Mouse (Mus musculus): ENCODE measurements around the gene Glycam1. TPM values are rescaled to one million over a fixed set of nuclear protein-coding genes. Genes with fewer than 3 reads are reported as not detected.
A peak's percentile ranks its signal among the peaks of the same experiment; 100 is the strongest.
"Not testable (repeated sequence)": the region's sequence is repeated elsewhere in the genome, so short reads cannot be mapped to it uniquely, and the experiment has no call there.

Glycam1 gene
- not detected for total RNA-seq (2022)

DNA sequence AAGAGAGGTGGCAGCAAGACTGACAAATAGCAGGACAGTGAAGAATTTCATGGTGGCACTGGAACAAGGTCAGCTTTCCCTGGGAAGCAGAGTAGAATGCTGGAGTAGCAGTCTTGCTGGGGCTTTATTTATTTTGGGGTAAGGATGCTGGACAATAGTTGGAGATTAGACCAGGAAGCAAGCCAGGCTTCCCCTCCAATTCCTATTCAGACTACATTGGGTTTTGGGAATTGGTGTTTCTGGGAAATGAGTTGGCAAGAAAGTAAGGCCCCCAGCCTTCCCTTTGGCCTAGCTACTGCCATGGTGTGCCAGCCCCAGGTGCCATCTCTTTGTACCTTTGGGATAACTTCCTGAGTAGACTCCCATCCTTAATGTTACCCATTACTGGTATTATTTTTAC is at the start of gene Glycam1:
Gene Glycam1, minus strand, starts transcription at position 101 of the 400 bp plus-strand sequence.
- no peak for DNase-seq (ENCODE audit: low spot score in 2 of 2)

GRCm38 (mm10) chr15:103604481-103604880 is 39.6 kb upstream of the Glycam1 start:
- no peak for DNase-seq (ENCODE audit: low spot score in 2 of 2)

- DNase-seq (ENCODE audit: low spot score in 2 of 2): no peak
Measured at GRCm38 (mm10) chr15:103590779-103591178, 25.9 kb upstream of the Glycam1 start.

GRCm38 (mm10) chr15:103587752-103588151 is 22.9 kb upstream of the Glycam1 start:
- not testable (repeated sequence) for DNase-seq (ENCODE audit: low spot score in 2 of 2)

GRCm38 (mm10) chr15:103585876-103586275 is 21.0 kb upstream of the Glycam1 start:
- DNase-seq (ENCODE audit: low spot score in 2 of 2): no peak

- DNase-seq (ENCODE audit: low spot score in 2 of 2): no peak
Measured at GRCm38 (mm10) chr15:103552096-103552690, 12.7 kb downstream of the Glycam1 start.

- DNase-seq (ENCODE audit: low spot score in 2 of 2): no peak
Measured at GRCm38 (mm10) chr15:103551053-103551452, 13.8 kb downstream of the Glycam1 start.

- no peak for DNase-seq (ENCODE audit: low spot score in 2 of 2)
Measured at GRCm38 (mm10) chr15:103549475-103549874, 15.4 kb downstream of the Glycam1 start.

GRCm38 (mm10) chr15:103547983-103548382 is 16.9 kb downstream of the Glycam1 start:
- DNase-seq (ENCODE audit: low spot score in 2 of 2): no peak

- DNase-seq (ENCODE audit: low spot score in 2 of 2): no peak
Measured at GRCm38 (mm10) chr15:103542526-103542925, 22.4 kb downstream of the Glycam1 start.

DNA sequence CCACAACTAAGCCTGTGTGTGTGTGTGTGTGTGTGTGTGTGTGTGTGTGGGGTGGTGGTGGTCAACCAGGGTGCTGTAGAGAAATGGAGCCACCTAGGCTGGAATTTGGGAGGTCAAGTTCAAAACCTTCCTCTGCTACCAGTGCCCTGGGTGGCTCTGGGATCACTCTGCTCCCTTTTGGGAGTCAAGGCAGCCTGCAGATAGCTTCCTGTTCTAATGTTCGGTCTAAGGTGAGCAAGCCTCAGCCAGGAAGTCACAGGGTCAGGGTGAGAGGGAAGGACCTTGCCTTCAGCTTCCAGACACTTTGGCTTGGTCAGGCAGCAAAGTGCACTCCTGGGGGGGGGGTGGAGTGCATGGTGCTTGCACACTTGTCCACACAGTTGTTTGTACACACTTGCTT is 24.2 kb downstream of the Glycam1 start:
- DNase-seq (ENCODE audit: low spot score in 2 of 2): no peak

DNA sequence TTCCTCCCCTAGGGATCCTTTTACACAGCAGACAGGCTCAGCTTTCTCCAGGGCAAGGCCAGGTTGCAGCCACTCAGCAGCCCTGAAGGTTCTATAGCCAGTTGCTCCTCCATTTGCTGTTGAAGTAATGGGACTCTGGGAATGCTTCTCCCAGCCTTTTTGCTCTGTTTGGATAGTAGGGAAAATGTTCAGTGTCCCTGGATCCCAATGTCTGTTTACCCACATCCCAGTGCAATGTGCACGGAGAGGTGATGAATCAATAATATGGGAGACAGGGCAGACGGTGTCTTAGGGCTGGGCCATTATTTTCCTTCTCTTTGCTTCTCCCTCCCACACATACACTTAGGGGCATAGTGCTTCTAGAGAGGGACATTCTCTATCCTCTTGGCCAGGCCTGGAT is 25.6 kb downstream of the Glycam1 start:
- DNase-seq (ENCODE audit: low spot score in 2 of 2): no peak

DNA sequence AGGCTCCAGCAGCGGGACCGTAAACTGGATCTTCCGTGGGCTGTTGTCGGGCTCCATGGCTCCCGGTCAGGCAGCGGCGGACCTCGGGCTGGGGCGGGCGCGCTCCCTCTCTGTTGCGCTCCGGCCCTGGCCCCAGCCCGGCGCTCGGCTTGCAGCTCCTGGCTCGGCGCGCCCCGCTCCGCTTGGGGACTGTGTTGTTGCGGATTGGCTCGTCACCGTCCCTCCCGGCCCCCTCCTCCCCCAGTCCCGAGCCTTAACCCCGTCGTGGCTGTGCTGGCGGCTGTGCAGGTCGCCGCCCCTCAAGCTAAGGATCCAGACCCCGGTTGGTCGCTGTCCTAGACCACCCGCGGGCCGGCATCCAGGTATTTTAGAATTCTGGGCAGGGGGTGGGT is 27.1 kb downstream of the Glycam1 start, which contains the start of gene Ppp1r1a:
Gene Ppp1r1a, minus strand, starts transcription at position 182 of the 392 bp plus-strand sequence.
- DNase-seq (ENCODE audit: low spot score in 2 of 2): peak; percentile 25 to 54

DNA sequence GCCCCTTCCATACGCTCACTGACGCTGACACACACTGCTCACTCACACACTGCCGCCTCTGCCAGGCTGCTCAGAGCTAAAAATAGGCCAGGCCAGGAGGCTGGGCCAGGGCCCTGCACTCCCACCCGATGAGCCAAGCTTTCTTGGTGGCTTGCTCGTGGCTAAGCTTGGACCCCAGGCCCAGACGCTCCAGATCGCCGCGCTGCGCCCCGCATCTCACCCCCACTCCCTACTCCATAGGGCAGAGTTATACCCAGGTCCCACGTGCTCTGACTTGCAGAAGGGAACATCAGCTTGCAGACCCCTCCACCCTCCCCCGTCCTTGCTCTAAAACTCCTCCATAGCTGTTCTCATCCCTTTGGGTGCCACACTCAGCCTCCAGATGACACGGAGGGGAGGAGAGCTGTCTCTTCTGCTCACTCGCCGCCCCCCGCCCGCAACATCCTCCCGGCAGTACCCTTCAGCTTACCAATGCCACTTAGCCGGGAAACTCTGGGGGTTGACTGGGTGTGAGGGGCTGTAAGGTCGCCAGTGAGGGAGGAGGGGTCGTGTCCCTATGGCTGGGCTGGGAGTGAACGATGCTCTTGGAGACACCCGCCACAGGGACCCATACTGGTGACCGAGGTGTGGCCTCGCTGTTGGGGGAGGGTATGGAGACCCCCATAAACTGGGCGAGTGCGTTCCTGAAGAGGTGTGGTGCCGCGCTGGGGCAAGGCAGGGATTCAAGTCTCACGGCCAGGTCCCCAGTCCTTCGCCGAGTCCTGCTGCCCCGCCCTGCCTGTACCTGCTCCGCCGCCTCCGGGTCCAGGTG is 27.7 kb downstream of the Glycam1 start:
- DNase-seq (ENCODE audit: low spot score in 2 of 2): peak; percentile 24 to 45

- DNase-seq (ENCODE audit: low spot score in 2 of 2): no peak
Measured at GRCm38 (mm10) chr15:103536456-103536855, 28.4 kb downstream of the Glycam1 start.

GRCm38 (mm10) chr15:103535786-103536185 is 29.1 kb downstream of the Glycam1 start:
- no peak for DNase-seq (ENCODE audit: low spot score in 2 of 2)

- no peak for DNase-seq (ENCODE audit: low spot score in 2 of 2)
Measured at GRCm38 (mm10) chr15:103535030-103535429, 29.9 kb downstream of the Glycam1 start.

GRCm38 (mm10) chr15:103534054-103534620 is 30.7 kb downstream of the Glycam1 start:
- DNase-seq (ENCODE audit: low spot score in 2 of 2): no peak

DNA sequence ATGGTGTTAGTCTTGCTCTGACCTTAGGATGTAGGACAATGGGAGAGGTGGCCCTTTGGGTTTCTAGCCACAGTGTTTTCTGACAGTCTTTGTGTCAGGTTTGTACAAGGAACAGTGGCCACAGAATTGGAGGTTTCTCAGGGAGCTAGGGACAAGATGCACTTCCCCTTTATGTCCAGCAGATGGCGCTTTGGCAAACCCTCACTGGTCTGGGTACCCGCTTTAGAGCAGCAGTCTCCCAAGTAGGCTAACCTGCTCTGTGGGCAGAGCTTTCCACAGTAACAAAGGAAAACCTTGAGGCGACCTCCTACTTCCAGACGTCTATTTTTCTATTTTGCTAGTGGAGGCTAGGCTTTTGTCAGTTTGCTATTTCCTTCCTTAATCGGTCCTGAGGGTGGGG is 34.5 kb downstream of the Glycam1 start:
- DNase-seq (ENCODE audit: low spot score in 2 of 2): no peak

DNA sequence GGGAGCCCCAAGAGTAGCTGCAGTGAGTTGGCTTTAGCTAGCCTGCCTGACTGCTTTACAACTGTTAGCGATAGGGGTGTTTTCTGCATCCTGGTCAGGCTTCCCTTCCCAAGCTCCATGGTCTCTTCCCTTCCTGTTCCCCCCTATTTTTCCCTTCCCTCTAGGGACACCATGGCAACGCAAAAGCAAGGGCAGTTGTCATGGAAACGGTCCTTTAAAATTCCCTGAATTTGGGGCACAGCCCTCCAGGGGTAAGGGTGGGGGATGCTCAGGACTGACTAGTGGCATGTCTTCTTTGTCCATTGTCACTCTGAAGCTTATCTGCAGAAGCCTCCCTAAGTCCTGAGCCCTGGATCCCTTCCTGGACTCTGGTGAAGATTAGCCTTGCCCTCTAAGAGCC is 41.7 kb downstream of the Glycam1 start:
- no peak for DNase-seq (ENCODE audit: low spot score in 2 of 2)

GRCm38 (mm10) chr15:103522458-103523099 is 42.3 kb downstream of the Glycam1 start:
- DNase-seq (ENCODE audit: low spot score in 2 of 2): no peak
